Mouse (Mus musculus): ENCODE measurements around the gene Tspan5. TPM values are rescaled to one million over a fixed set of nuclear protein-coding genes. Genes with fewer than 3 reads are reported as not detected.

Gene Tspan5
- polyA plus RNA-seq, 1 experiment from 2014 or later, result 1.7 TPM

DNA sequence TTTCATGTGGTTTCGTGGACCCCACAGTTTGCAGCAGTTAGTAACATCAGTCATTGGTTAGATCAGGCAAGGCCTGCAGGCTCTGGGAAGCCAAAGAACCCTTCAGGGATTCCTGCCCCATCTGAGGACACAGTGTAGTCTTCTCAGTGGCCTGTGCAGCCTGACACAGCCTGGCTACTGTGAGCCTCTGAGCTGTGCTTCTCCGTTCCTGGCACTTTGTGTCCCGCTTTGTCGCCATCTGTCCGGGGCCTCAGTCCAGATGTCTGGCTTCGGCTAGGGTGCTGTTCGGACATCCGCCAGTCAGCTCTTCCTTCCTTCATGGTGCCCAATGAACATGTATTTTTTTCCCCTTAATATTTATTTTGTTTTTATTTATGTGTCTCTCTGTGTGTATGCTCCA, 117.2 kb downstream of the Tspan5 start:
- no peak for DNase-seq
- no peaks in the 10 kb centered on the region for H3K9me3 ChIP-seq (ENCODE audit: low read length)
- no peaks in the 10 kb centered on the region for H3K27me3 ChIP-seq (ENCODE audit: insufficient read depth, low read length)
- H3K4me1 ChIP-seq (ENCODE audit: insufficient read depth), result no peaks in the 10 kb centered on the region
- WGBS (ENCODE audit: insufficient replicate concordance), result 91% methylated on average over 8 of the region's 8 CpGs
- ATAC-seq, result no peak
- H3K4me2 ChIP-seq (ENCODE audit: low read depth, low read length), result no peak overlapping the region
- TF ChIP-seq CTCF (IDR thresholded peaks at IDR 0.05; ENCODE audit: low read depth) (no peak), EP300 (IDR thresholded peaks at IDR 0.05; ENCODE audit: low read depth) (no peak)
- H3K36me3 ChIP-seq (replicated peaks; ENCODE audit: insufficient read depth, low read length), result no peaks in the 10 kb centered on the region
- no peak overlapping the region for H3K27ac ChIP-seq (ENCODE audit: low read depth)
- no peak overlapping the region for H3K4me3 ChIP-seq (ENCODE audit: low read depth, low read length)
- no peak overlapping the region for H3K9ac ChIP-seq (replicated peaks)

DNA sequence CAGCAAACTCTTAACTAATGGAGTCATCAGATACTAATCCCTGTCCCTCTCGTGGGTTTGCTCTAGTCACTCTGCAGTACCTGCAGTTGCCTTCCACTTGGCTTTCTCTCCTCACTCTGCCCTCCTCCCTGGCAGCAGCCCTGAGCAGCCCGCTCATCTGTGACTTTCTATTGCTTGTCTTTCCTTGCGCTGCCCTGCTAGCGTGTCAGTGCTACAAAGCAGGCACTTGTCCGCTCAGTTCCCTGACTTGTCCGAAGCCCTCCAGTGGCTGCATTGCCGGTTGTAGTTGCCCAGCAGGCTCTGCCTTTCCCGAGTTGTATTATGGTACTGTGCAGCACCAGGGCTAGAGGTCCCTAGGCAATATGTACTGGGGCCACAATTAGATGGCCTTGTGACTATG, 117.7 kb downstream of the Tspan5 start:
- DNase-seq (no peak), ATAC-seq (no peak)
- no peaks in the 10 kb centered on the region for H3K36me3 ChIP-seq (replicated peaks; ENCODE audit: insufficient read depth, low read length)
- H3K27ac ChIP-seq (ENCODE audit: low read depth), result no peak overlapping the region
- no peaks in the 10 kb centered on the region for H3K4me1 ChIP-seq (ENCODE audit: insufficient read depth)
- H3K4me3 ChIP-seq (ENCODE audit: low read depth, low read length), result no peak overlapping the region
- no peaks in the 10 kb centered on the region for H3K9me3 ChIP-seq (ENCODE audit: low read length)
- WGBS (ENCODE audit: insufficient replicate concordance), result 74% methylated on average over 8 of the region's 8 CpGs
- no peak overlapping the region for H3K9ac ChIP-seq (replicated peaks)
- H3K4me2 ChIP-seq (ENCODE audit: low read depth, low read length), result no peak overlapping the region
- TF ChIP-seq EP300 (IDR thresholded peaks at IDR 0.05; ENCODE audit: low read depth) (no peak), CTCF (IDR thresholded peaks at IDR 0.05; ENCODE audit: low read depth) (no peak)
- H3K27me3 ChIP-seq (ENCODE audit: insufficient read depth, low read length), result no peaks in the 10 kb centered on the region

DNA sequence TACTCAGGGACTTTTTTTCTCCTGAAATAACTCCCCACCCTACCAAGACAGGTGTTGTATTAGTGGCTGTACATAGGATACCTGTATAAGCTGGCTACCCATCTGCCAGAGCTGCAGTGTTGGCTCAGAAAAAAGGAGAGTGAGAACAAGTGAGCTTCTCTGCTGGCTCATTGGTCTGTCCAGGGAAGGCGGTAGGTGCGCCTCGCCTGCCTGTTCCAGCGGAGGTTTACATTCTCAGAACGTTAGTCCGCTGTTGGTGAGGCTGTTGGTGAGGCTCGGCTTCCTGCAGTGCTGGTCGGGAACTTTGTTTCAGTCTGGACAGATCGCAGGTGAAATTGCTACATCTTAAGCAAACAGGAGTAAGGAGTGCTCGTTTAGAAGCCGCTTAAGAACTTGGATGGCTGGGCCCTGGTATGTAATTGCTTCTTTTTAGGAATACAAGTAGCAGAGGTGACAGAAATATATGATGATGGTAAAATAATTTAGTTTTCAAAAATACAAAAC, 118.3 kb downstream of the Tspan5 start:
- Histone ChIP-seq H3K4me1 (ENCODE audit: insufficient read depth) (no peaks in the 10 kb centered on the region), H3K27ac (ENCODE audit: low read depth) (no peak overlapping the region), H3K36me3 (replicated peaks; ENCODE audit: insufficient read depth, low read length) (no peaks in the 10 kb centered on the region), H3K9me3 (ENCODE audit: low read length) (no peaks in the 10 kb centered on the region), H3K4me3 (ENCODE audit: low read depth, low read length) (no peak overlapping the region), H3K4me2 (ENCODE audit: low read depth, low read length) (no peak overlapping the region), H3K9ac (replicated peaks) (no peak overlapping the region), H3K27me3 (ENCODE audit: insufficient read depth, low read length) (no peaks in the 10 kb centered on the region)
- DNase-seq (no peak), ATAC-seq (no peak)
- TF ChIP-seq CTCF (IDR thresholded peaks at IDR 0.05; ENCODE audit: low read depth) (no peak), EP300 (IDR thresholded peaks at IDR 0.05; ENCODE audit: low read depth) (no peak)
- WGBS (ENCODE audit: insufficient replicate concordance), result 72% methylated on average over 11 of the region's 11 CpGs

GRCm38 (mm10) chr3:138861032-138861431, 119.0 kb downstream of the Tspan5 start:
- H3K4me3 ChIP-seq (ENCODE audit: low read depth, low read length), result no peak overlapping the region
- H3K4me2 ChIP-seq (ENCODE audit: low read depth, low read length), result no peak overlapping the region
- H3K9me3 ChIP-seq (ENCODE audit: low read length), result no peaks in the 10 kb centered on the region
- H3K9ac ChIP-seq (replicated peaks), result no peak overlapping the region
- ATAC-seq, result no peak
- no peaks in the 10 kb centered on the region for H3K4me1 ChIP-seq (ENCODE audit: insufficient read depth)
- H3K36me3 ChIP-seq (replicated peaks; ENCODE audit: insufficient read depth, low read length), result no peaks in the 10 kb centered on the region
- WGBS (ENCODE audit: insufficient replicate concordance), result 69% methylated on average over 9 of the region's 9 CpGs
- no peak overlapping the region for H3K27ac ChIP-seq (ENCODE audit: low read depth)
- TF ChIP-seq EP300 (IDR thresholded peaks at IDR 0.05; ENCODE audit: low read depth), result no peak
- H3K27me3 ChIP-seq (ENCODE audit: insufficient read depth, low read length), result no peaks in the 10 kb centered on the region
- DNase-seq, result no peak

DNA sequence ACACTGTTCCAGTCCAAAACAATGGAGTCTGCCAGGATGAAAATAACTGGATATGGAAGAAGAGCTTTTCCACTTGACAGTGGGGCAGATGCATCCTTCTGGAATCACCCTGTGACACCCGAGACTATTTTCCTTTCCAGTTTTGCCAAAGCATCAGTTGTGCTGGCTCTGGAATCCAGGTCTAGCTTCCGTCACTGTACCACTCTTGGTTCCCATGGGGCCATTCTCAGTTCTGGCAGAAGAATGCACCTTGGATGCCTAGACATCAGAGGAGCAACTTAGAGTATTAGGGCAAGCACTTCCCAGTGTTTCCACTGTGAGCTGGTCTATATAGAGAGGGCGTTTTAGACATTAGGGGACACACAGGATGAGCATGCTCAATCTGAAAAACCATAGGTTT, 119.6 kb downstream of the Tspan5 start:
- Histone ChIP-seq H3K4me2 (ENCODE audit: low read depth, low read length) (no peak overlapping the region), H3K4me1 (ENCODE audit: insufficient read depth) (no peaks in the 10 kb centered on the region), H3K9ac (replicated peaks) (no peak overlapping the region), H3K36me3 (replicated peaks; ENCODE audit: insufficient read depth, low read length) (no peaks in the 10 kb centered on the region), H3K4me3 (ENCODE audit: low read depth, low read length) (no peak overlapping the region), H3K27ac (ENCODE audit: low read depth) (no peak overlapping the region), H3K27me3 (ENCODE audit: insufficient read depth, low read length) (no peaks in the 10 kb centered on the region), H3K9me3 (ENCODE audit: low read length) (no peaks in the 10 kb centered on the region)
- ATAC-seq (no peak), DNase-seq (no peak)
- 75% methylated on average over 3 of the region's 3 CpGs for WGBS (ENCODE audit: insufficient replicate concordance)
- TF ChIP-seq CTCF (IDR thresholded peaks at IDR 0.05; ENCODE audit: low read depth) (no peak), EP300 (IDR thresholded peaks at IDR 0.05; ENCODE audit: low read depth) (no peak)

GRCm38 (mm10) chr3:138864166-138864648, 122.2 kb downstream of the Tspan5 start:
- no peak for TF ChIP-seq CTCF (IDR thresholded peaks at IDR 0.05; ENCODE audit: low read depth)
- TF ChIP-seq EP300 (IDR thresholded peaks at IDR 0.05; ENCODE audit: low read depth), result no peak
- ATAC-seq (no peak), DNase-seq (no peak)
- no peaks in the 10 kb centered on the region for H3K36me3 ChIP-seq (replicated peaks; ENCODE audit: insufficient read depth, low read length)
- H3K9ac ChIP-seq (replicated peaks), result no peak overlapping the region
- no peak overlapping the region for H3K4me3 ChIP-seq (ENCODE audit: low read depth, low read length)
- WGBS (ENCODE audit: insufficient replicate concordance), result 84% methylated on average over 12 of the region's 12 CpGs
- no peaks in the 10 kb centered on the region for H3K9me3 ChIP-seq (ENCODE audit: low read length)
- no peaks in the 10 kb centered on the region for H3K27me3 ChIP-seq (ENCODE audit: insufficient read depth, low read length)
- H3K4me1 ChIP-seq (ENCODE audit: insufficient read depth), result no peaks in the 10 kb centered on the region
- H3K27ac ChIP-seq (ENCODE audit: low read depth), result no peak overlapping the region
- H3K4me2 ChIP-seq (ENCODE audit: low read depth, low read length), result no peak overlapping the region

DNA sequence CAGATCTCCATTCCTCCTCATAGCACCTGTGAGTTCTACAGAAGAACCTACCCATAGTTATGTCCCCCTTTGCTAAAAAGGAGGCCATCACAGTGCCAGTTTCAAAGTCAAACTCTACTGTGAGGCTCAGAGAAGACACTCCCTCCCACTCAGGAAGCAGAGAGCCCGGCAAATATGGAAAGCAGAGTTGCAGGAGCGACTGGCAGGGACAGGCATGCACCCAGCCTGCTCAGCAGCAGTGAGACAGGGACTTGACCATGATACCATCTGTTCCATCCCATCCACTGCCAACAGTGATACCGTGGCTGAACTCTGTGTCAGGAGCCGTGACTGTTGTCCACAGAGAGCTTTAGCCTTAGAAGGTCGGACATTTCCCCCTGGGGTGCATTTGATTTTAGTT, 123.3 kb downstream of the Tspan5 start:
- no peak for DNase-seq
- H3K9me3 ChIP-seq (ENCODE audit: low read length), result no peaks in the 10 kb centered on the region
- H3K36me3 ChIP-seq (replicated peaks; ENCODE audit: insufficient read depth, low read length), result no peaks in the 10 kb centered on the region
- H3K9ac ChIP-seq (replicated peaks), result no peak overlapping the region
- no peak overlapping the region for H3K4me3 ChIP-seq (ENCODE audit: low read depth, low read length)
- no peak overlapping the region for H3K4me2 ChIP-seq (ENCODE audit: low read depth, low read length)
- no peaks in the 10 kb centered on the region for H3K27me3 ChIP-seq (ENCODE audit: insufficient read depth, low read length)
- no peak for ATAC-seq
- TF ChIP-seq EP300 (IDR thresholded peaks at IDR 0.05; ENCODE audit: low read depth), result no peak
- TF ChIP-seq CTCF (IDR thresholded peaks at IDR 0.05; ENCODE audit: low read depth), result no peak
- no peaks in the 10 kb centered on the region for H3K4me1 ChIP-seq (ENCODE audit: insufficient read depth)
- no peak overlapping the region for H3K27ac ChIP-seq (ENCODE audit: low read depth)
- WGBS (ENCODE audit: insufficient replicate concordance), result 73% methylated on average over 5 of the region's 5 CpGs
